Mouse (Mus musculus) neural tube, embryonic 11.5 days (tissue): Measurements from ENCODE around the gene E2f2. TPM values are rescaled to one million over a fixed set of nuclear protein-coding genes. Genes with fewer than 3 reads are reported as not detected.
A peak's percentile ranks its signal among the peaks of the same experiment; 100 is the strongest.

ENCODE experiments used
- ATAC-seq: fragments of 200-750 bp; cut with Nextera tagmentation; 2 replicates; pipeline ENCODE4 v1.8.0; 2017; ENCODE audit warnings: moderate number of reproducible peaks, mild to moderate bottlenecking, moderate TSS enrichment, moderate library complexity; ENCODE audit not compliant: insufficient read depth, low FRiP score, low TSS enrichment
- DNase-seq: peaks from one replicate; pipeline ENCODE4 v3.0.0-alpha.2; 2015; ENCODE audit warnings: low spot score
- H3K27ac ChIP-seq: fragments of 300-500 bp; sonication (generic); 2 replicates; pipeline ENCODE4 v1.5.1; 2014; ENCODE audit warnings: low read depth, mild to moderate bottlenecking, low read length
- H3K27me3 ChIP-seq: fragments of 300-500 bp; sonication (generic); 2 replicates; pipeline ENCODE4 v1.6.1; 2014; ENCODE audit warnings: mild to moderate bottlenecking, low read length, mixed read lengths; ENCODE audit not compliant: control insufficient read depth, insufficient read depth
- H3K36me3 ChIP-seq: fragments of 300-500 bp; sonication (generic); 2 replicates; pipeline ENCODE4 v1.6.1; 2014; ENCODE audit warnings: mild to moderate bottlenecking, low read length, moderate library complexity, mixed read lengths; ENCODE audit not compliant: control insufficient read depth, insufficient read depth
- H3K4me1 ChIP-seq: fragments of 300-500 bp; sonication (generic); 2 replicates; pipeline ENCODE4 v1.6.1; 2014; ENCODE audit warnings: low read length, mixed read lengths; ENCODE audit not compliant: control insufficient read depth, insufficient read depth
- H3K4me2 ChIP-seq: fragments of 300-500 bp; sonication (generic); 2 replicates; pipeline ENCODE4 v1.6.1; 2014; ENCODE audit warnings: low read depth, mild to moderate bottlenecking, moderate library complexity
- H3K4me3 ChIP-seq: fragments of 300-500 bp; sonication (generic); 2 replicates; pipeline ENCODE4 v1.5.1; 2014; ENCODE audit warnings: low read depth, low read length
- H3K9ac ChIP-seq: fragments of 300-500 bp; sonication (generic); 2 replicates; pipeline ENCODE4 v1.6.1; 2014; ENCODE audit warnings: mild to moderate bottlenecking, low read length
- H3K9me3 ChIP-seq: fragments of 300-500 bp; sonication (generic); 2 replicates; pipeline ENCODE4 v1.6.1; 2016; ENCODE audit warnings: low read length; ENCODE audit not compliant: control insufficient read depth
- WGBS: fragments of 180-500 bp; shearing (Covaris S2); extraction: QIAGEN DNeasy Blood & Tissue Kit; methylation state at CpG from one replicate; pipeline ENCODE4 v1.1.7; 2014; 5-methylcytosine and 5-hydroxymethylcytosine counted together
- polyA plus RNA-seq: library from polyadenylated mRNA; unstranded; fragments of >200 nt; fragmentation: Nextera tagmentation; extraction: Ambion mirVana; gene quantifications from 2 replicates; pipeline ENCODE4 v1.2.1, GENCODE M21; 2014

The E2f2 gene
- polyA plus RNA-seq, 1 experiment from 2014 or later = 7.2 TPM

DNA sequence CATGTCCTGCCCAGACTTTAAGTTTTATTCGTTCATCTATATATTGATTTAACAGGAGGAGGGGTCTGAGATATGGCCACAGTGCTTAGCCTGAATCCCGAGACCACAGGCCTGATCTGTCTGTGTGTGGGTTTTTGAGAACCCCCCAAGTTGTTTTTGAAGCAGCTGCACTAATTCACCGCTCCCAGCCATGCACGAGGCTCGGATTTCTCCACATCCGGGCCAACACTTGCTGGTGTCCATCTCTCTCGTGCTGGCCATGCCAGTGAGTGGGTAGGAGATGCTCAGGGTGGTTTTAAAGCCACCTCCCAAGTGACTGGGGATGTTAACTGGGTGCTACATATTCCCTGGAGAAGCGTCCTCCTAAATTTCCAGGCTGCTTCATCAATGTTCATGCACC, 7.2 kb upstream of the E2f2 start:
- no peaks in the 10 kb centered on the region for H3K27me3 ChIP-seq
- H3K36me3 ChIP-seq = no peaks in the 10 kb centered on the region
- no peak overlapping the region for H3K9ac ChIP-seq
- no peak overlapping the region for H3K27ac ChIP-seq
- no peaks in the 10 kb centered on the region for H3K9me3 ChIP-seq
- H3K4me3 ChIP-seq = no peak overlapping the region
- ATAC-seq (no peak), DNase-seq (no peak)
- no peak overlapping the region for H3K4me2 ChIP-seq
- peaks cover 5% of the 10 kb centered on the region; the same call in 1 of the 2 replicates for H3K4me1 ChIP-seq
- WGBS = 69% methylated on average over 8 of the region's 8 CpGs

DNA sequence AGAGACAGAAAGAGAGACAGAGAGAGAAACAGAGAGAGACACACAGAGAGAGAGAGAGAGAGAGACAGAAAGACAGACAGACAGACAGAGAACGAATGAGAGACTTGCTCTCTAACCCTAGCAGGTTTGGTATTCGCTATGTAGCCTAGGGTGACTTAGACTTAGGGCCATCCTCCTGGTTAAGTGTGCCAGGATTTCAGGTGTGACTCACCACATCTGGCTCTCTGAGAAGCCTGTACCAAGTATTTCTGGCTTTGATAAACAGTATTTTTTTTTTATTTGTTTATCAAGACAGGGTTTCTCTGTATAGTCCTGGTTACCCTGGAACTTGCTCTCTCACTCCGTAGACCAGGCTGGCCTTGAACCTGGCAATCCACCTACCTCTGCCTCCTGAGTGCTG, 4.5 kb upstream of the E2f2 start:
- DNase-seq (no peak), ATAC-seq (no peak)
- H3K36me3 ChIP-seq = no peaks in the 10 kb centered on the region
- no peak overlapping the region for H3K4me3 ChIP-seq
- H3K9ac ChIP-seq = no peak overlapping the region
- H3K4me1 ChIP-seq = peaks cover 1% of the 10 kb centered on the region; the same call in 1 of the 2 replicates
- H3K9me3 ChIP-seq = no peaks in the 10 kb centered on the region
- no peaks in the 10 kb centered on the region for H3K27me3 ChIP-seq
- WGBS = 88% methylated on average over 3 of the region's 3 CpGs
- H3K4me2 ChIP-seq = no peak overlapping the region
- no peak overlapping the region for H3K27ac ChIP-seq

DNA sequence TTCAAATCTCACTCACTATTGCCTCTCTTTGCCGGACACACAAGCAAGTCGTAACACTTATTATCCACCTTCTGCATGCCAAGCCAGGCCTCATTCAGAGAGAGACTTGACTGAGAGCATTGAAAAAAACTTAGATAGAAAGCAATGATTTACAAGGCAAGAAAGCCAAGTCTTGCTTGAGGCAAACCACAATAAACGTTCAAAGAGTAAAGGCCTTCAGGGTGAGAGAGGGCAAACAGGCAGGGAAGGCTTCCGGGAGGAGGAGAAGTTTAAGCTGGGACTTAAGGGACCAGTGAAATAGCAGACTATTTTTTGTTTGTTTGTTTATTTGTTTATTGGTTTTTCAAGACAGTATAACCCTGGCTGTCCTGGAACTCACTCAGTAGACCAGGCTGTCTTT, 1.8 kb upstream of the E2f2 start:
- Histone ChIP-seq H3K27me3 (no peaks in the 10 kb centered on the region), H3K27ac (no peak overlapping the region), H3K4me2 (no peak overlapping the region), H3K36me3 (no peaks in the 10 kb centered on the region), H3K4me3 (no peak overlapping the region), H3K9ac (no peak overlapping the region), H3K9me3 (no peaks in the 10 kb centered on the region), H3K4me1 (peaks cover 8% of the 10 kb centered on the region)
- DNase-seq = no peak
- 78% methylated on average over 4 of the region's 4 CpGs for WGBS
- no peak for ATAC-seq

GRCm38 (mm10) chr4:136171455-136171854, 739 bp upstream of the E2f2 start:
- DNase-seq (peak; percentile 28), ATAC-seq (peak; percentile 13)

DNA sequence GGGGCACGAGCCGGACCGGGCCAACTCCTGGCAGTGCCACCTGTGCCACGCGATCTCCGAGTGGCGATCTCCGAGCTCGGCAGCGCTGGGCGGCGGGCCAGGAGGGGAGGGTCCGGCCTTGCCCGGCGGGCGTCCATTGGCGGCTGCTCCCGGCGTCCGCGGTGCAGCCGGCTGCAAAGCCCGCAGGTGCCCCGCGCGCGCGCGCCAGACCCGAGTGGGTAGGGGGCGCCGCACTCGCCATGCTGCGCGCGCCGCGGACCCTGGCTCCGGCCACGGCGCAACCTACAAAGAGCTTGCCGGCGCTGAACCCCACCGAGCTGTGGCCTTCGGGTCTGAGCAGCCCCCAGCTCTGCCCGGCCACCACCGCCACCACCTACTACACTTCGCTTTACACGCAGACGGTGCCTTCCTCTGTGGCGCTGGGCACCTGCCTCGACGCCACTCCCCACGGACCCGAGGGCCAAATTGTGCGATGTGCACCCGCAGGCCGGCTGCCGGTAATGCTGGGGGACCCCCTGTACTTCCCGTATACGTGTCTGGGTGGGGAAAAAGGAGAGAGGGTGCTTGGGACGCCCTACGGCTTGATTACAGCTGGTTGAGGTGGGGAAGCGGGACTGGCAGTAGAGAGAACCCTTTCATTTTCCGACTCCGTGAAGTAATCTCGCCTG, 482 bp downstream of the E2f2 start:
- Histone ChIP-seq H3K4me3 (peak overlapping the region; percentile 81), H3K4me1 (peaks cover 20% of the 10 kb centered on the region)
- WGBS = under 1% methylated on average over 55 of the region's 67 CpGs

More at GRCm38 (mm10) chr4:136171455-136171854, 739 bp upstream of the E2f2 start:
- H3K27ac ChIP-seq = no peak overlapping the region
- no peaks in the 10 kb centered on the region for H3K27me3 ChIP-seq
- H3K9ac ChIP-seq = peak overlapping the region; percentile 53
- 21% methylated on average over 12 of the region's 12 CpGs for WGBS
- no peaks in the 10 kb centered on the region for H3K9me3 ChIP-seq
- H3K4me2 ChIP-seq = peak overlapping the region; percentile 100
- peaks cover 15% of the 10 kb centered on the region for H3K4me1 ChIP-seq
- peak overlapping the region; percentile 81 for H3K4me3 ChIP-seq
- no peaks in the 10 kb centered on the region for H3K36me3 ChIP-seq

GRCm38 (mm10) chr4:136173210-136173715, 1.1 kb downstream of the E2f2 start:
- Histone ChIP-seq H3K4me2 (peak overlapping the region; percentile 100), H3K9ac (peak overlapping the region; percentile 81), H3K36me3 (no peaks in the 10 kb centered on the region; the same call in 1 of the 2 replicates), H3K4me3 (peak overlapping the region; percentile 81), H3K27me3 (no peaks in the 10 kb centered on the region), H3K9me3 (no peaks in the 10 kb centered on the region), H3K4me1 (peaks cover 20% of the 10 kb centered on the region), H3K27ac (no peak overlapping the region)
- DNase-seq (no peak), ATAC-seq (no peak)
- 1% methylated on average over 14 of the region's 14 CpGs for WGBS

More for the DNA sequence above, 482 bp downstream of the E2f2 start:
- Histone ChIP-seq H3K36me3 (no peaks in the 10 kb centered on the region; the same call in 1 of the 2 replicates), H3K9ac (peak overlapping the region; percentile 81), H3K4me2 (peak overlapping the region; percentile 100), H3K9me3 (no peaks in the 10 kb centered on the region), H3K27me3 (no peaks in the 10 kb centered on the region), H3K27ac (peak overlapping the region; percentile 60; the same call in 1 of the 2 replicates)
- peak; percentile 67 for DNase-seq
- ATAC-seq = peak; percentile 44; the same call in 1 of the 2 replicates

- Histone ChIP-seq H3K9me3 (no peaks in the 10 kb centered on the region), H3K27ac (no peak overlapping the region), H3K4me1 (peaks cover 20% of the 10 kb centered on the region), H3K4me3 (peak overlapping the region; percentile 81; the same call in 1 of the 2 replicates), H3K36me3 (no peaks in the 10 kb centered on the region; the same call in 1 of the 2 replicates), H3K9ac (no peak overlapping the region; the same call in 1 of the 2 replicates), H3K27me3 (no peaks in the 10 kb centered on the region), H3K4me2 (peak overlapping the region; percentile 100)
- WGBS = 66% methylated on average over 13 of the region's 13 CpGs
- ATAC-seq (no peak), DNase-seq (no peak)
Measured at GRCm38 (mm10) chr4:136174216-136175193, 2.3 kb downstream of the E2f2 start.

DNA sequence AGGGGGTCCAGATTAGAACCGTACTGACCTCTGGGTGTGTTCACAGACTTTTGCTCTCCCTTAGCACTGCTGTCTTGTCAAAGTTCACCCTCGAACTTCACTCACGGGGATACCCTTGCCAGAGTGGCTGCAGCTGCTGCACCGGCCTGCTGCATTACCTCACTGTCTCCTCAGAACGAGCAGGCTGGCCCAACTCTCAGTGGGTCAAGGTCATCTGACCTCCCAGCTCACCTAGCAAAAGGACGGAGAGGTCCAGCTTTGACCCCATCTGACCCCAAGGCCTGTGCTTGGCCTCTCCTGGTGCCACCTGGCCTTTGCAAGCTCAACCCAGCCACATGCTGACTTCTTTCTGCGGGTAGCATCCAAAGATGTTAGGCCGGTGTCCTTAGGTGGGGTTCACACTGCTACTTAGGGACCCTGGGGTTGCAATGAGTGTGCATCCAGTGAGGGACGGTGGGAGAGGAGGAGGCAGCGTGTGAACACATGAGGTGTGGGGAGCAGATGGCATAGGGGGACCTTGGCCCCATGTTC, 3.9 kb downstream of the E2f2 start:
- Histone ChIP-seq H3K4me2 (no peak overlapping the region; the same call in 1 of the 2 replicates), H3K27ac (no peak overlapping the region), H3K9me3 (no peaks in the 10 kb centered on the region), H3K4me1 (peaks cover 23% of the 10 kb centered on the region), H3K36me3 (no peaks in the 10 kb centered on the region; the same call in 1 of the 2 replicates), H3K27me3 (no peaks in the 10 kb centered on the region), H3K4me3 (no peak overlapping the region), H3K9ac (no peak overlapping the region)
- no peak for DNase-seq
- WGBS = 79% methylated on average over 10 of the region's 10 CpGs
- ATAC-seq = no peak
